Mouse (Mus musculus) hindbrain, embryonic 16.5 days (tissue): ENCODE data around the gene Tnr. TPM values are rescaled to one million over a fixed set of nuclear protein-coding genes. Genes with fewer than 3 reads are reported as not detected.

Experiments used
- ATAC-seq: fragments of 200-750 bp; cut with Nextera tagmentation; 2 replicates; pipeline ENCODE4 v1.8.0; 2017; ENCODE audit warnings: moderate TSS enrichment, moderate library complexity
- H3K27ac ChIP-seq: fragments of 300-500 bp; sonication (generic); 2 replicates; pipeline ENCODE4 v1.5.1; 2014; ENCODE audit warnings: low read depth, mild to moderate bottlenecking, control low read depth, low read length, moderate library complexity
- H3K27me3 ChIP-seq: fragments of 300-500 bp; sonication (generic); replicated peaks from 2 replicates; pipeline ENCODE4 v1.6.1; 2014; ENCODE audit warnings: low read length; ENCODE audit not compliant: control insufficient read depth, insufficient read depth
- H3K36me3 ChIP-seq: fragments of 300-500 bp; sonication (generic); 2 replicates; pipeline ENCODE4 v1.6.1; 2014; ENCODE audit warnings: mild to moderate bottlenecking, low read length, moderate library complexity, mixed read lengths; ENCODE audit not compliant: control insufficient read depth, insufficient read depth
- H3K4me1 ChIP-seq: fragments of 300-500 bp; sonication (generic); 2 replicates; pipeline ENCODE4 v1.6.1; 2014; ENCODE audit warnings: low read depth, low read length; ENCODE audit not compliant: control insufficient read depth, insufficient read depth
- H3K4me2 ChIP-seq: fragments of 300-500 bp; sonication (generic); 2 replicates; pipeline ENCODE4 v1.6.1; 2014; ENCODE audit warnings: mild to moderate bottlenecking, low read length, control low read depth, moderate library complexity
- H3K4me3 ChIP-seq: fragments of 300-500 bp; sonication (generic); 2 replicates; pipeline ENCODE4 v1.5.1; 2014; ENCODE audit warnings: mild to moderate bottlenecking, low read length, control low read depth, moderate library complexity
- H3K9ac ChIP-seq: fragments of 300-500 bp; sonication (generic); 2 replicates; pipeline ENCODE4 v1.6.1; 2014; ENCODE audit warnings: low read depth, mild to moderate bottlenecking, control low read depth, low read length, moderate library complexity
- H3K9me3 ChIP-seq: fragments of 300-500 bp; sonication (generic); 2 replicates; pipeline ENCODE4 v1.6.1; 2014; ENCODE audit warnings: mild to moderate bottlenecking, low read length, moderate library complexity; ENCODE audit not compliant: control insufficient read depth
- WGBS: fragments of 180-500 bp; shearing (Covaris S2); extraction: QIAGEN DNeasy Blood & Tissue Kit; methylation state at CpG from one replicate; pipeline ENCODE4 v1.1.7; 2014; 5-methylcytosine and 5-hydroxymethylcytosine counted together
- polyA plus RNA-seq: library from polyadenylated mRNA; unstranded; fragments of >200 nt; fragmentation: Nextera tagmentation; extraction: Ambion mirVana; gene quantifications from 2 replicates; pipeline ENCODE4 v1.2.1, GENCODE M21; 2015

The Tnr gene
- polyA plus RNA-seq, 1 experiment from 2014 or later = 5.6 TPM

DNA sequence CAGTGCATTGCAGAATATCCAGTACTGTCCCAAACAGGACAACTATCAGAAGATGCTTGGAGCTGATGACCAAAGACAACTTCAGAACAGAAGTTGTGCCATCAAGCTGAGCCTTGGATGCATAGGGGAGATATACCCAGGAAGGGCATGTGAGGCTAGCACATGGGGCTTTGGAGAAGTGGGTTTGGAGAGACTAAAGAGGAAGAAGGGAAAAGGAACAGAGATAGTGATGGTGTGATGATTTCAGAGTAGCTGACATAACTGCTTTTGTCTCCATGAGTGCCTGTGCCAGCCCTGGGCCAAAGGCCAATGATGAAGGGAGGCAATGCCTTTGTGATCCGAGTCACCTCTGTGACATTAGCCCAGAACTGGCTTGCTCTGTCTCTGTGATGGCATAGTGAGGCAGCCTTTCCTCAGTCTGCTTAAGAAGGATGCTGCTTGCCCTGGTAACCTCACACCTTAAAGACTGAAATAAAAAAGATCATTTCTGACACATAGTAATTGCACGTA, 220.2 kb downstream of the Tnr start:
- no peak overlapping the region for H3K4me2 ChIP-seq
- WGBS = 90% methylated on average over 2 of the region's 2 CpGs
- no peaks in the 10 kb centered on the region for H3K9me3 ChIP-seq
- H3K4me1 ChIP-seq = no peaks in the 10 kb centered on the region; the same call in 1 of the 2 replicates
- H3K27ac ChIP-seq = no peak overlapping the region
- no peak overlapping the region for H3K4me3 ChIP-seq
- no peaks in the 10 kb centered on the region for H3K27me3 ChIP-seq
- H3K9ac ChIP-seq = no peak overlapping the region
- no peaks in the 10 kb centered on the region for H3K36me3 ChIP-seq
- ATAC-seq = no peak

DNA sequence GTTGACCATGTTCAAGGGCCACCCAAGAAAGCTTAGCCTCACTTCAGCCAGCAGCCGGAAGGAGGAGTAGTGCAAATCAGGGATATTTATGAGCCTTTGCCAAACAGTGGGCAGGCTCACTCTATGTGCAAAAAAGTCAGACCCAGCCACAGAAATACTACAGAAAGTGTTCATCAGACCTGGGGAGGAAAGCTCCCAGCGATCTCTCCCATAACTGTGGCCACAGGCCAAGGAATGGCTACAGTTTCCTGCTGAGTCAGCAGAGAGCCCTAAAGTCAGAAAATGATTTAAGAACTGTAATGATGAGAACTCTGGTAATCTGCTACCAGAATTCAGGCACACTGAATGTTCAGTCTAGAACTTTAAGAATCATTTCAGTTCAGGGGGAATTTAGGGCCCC, 221.7 kb downstream of the Tnr start:
- no peak overlapping the region for H3K4me2 ChIP-seq
- H3K9me3 ChIP-seq = no peaks in the 10 kb centered on the region
- no peaks in the 10 kb centered on the region for H3K27me3 ChIP-seq
- H3K4me1 ChIP-seq = no peaks in the 10 kb centered on the region
- H3K27ac ChIP-seq = no peak overlapping the region
- no peak overlapping the region for H3K4me3 ChIP-seq
- 88% methylated on average over 2 of the region's 2 CpGs for WGBS
- H3K36me3 ChIP-seq = no peaks in the 10 kb centered on the region
- no peak overlapping the region for H3K9ac ChIP-seq
- ATAC-seq = no peak

DNA sequence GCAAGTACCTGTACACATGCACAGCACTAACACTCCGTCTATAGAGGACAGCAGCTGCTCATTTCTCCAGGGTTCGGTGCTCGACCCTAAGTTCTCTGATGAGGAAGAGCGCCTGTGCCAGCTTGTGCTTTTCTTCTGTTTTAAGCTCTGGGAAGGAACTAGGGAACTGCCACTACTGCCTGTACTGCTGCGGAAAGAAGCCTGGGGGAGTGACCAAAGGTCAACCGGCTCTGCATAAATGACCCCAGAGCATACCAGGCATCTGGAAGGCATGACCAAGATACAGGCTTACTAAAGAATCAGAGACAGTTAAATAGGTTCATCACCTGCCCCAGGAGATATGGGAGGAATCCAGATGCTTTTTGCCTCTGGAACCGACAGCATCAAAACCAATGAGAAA, 224.4 kb downstream of the Tnr start:
- Histone ChIP-seq H3K9ac (no peak overlapping the region), H3K27ac (no peak overlapping the region), H3K9me3 (no peaks in the 10 kb centered on the region), H3K4me1 (no peaks in the 10 kb centered on the region), H3K27me3 (no peaks in the 10 kb centered on the region), H3K4me3 (no peak overlapping the region), H3K36me3 (no peaks in the 10 kb centered on the region), H3K4me2 (no peak overlapping the region)
- no peak for ATAC-seq
- WGBS = 80% methylated on average over 7 of the region's 7 CpGs

DNA sequence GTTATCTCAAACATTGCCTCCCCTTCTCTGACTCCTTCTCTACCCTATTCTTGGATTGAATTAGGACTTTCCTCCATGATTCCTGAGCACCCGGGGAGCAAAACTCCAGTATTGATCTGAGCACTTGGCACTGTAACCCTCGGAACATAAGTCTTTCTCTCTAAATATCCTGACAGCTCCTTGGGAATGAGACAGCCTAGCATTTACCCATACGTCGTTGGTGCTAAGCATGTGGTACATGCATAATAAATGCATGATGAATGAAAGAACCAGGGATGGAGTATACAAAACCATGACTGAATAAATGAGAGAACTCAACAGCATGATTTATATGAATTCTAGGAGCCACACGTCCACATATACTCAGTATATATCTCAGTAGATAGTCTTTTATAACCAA, 226.8 kb downstream of the Tnr start:
- no peak for ATAC-seq
- no peaks in the 10 kb centered on the region for H3K9me3 ChIP-seq
- no peak overlapping the region for H3K9ac ChIP-seq
- no peaks in the 10 kb centered on the region for H3K4me1 ChIP-seq
- H3K27ac ChIP-seq = no peak overlapping the region
- WGBS = 54% methylated on average over 5 of the region's 5 CpGs
- no peak overlapping the region for H3K4me3 ChIP-seq
- no peak overlapping the region for H3K4me2 ChIP-seq
- no peaks in the 10 kb centered on the region for H3K36me3 ChIP-seq
- H3K27me3 ChIP-seq = no peaks in the 10 kb centered on the region

DNA sequence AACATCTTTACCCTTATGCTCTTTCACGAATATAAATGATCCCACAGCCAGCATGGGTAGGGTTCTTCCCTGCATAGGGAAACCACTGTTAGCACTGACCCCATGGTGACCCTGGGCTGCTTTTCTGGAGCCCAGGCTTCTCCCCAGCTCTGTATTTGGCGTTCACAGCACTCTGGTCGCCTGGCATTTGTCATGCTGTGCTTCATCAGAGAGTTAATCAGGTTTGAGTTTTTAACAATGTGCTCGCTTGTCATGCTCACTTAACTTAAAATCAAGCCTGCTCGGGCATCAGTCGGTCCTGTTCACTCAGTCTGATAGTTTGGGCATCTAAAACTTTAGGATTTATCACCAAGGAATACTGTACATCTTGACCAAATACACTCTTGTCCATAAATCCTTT, 227.3 kb downstream of the Tnr start:
- Histone ChIP-seq H3K9ac (no peak overlapping the region), H3K27me3 (no peaks in the 10 kb centered on the region), H3K4me3 (no peak overlapping the region), H3K27ac (no peak overlapping the region), H3K9me3 (no peaks in the 10 kb centered on the region), H3K4me1 (no peaks in the 10 kb centered on the region), H3K4me2 (no peak overlapping the region), H3K36me3 (no peaks in the 10 kb centered on the region)
- WGBS = 25% methylated on average over 6 of the region's 6 CpGs
- ATAC-seq = no peak

DNA sequence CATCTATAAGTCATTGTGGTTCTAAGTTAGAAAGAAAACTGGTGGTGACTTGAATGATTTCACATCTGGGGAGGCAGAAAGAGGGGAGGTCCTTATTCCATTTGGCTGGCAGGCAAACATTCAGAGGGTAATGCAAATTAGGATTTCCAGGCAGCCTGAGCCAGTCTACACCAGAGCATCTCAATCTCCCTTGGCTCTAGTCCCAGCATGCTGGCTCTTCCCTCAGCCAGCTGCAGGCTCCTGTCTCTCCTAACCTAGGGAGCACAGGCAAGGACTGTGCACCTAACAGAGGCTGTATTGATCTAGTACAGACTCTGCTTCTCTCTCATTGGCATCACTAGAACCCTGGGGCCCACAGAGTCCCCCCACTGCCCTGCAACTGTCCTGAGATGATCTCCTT, 237.4 kb downstream of the Tnr start:
- Histone ChIP-seq H3K9me3 (peaks cover 2% of the 10 kb centered on the region; the same call in 1 of the 2 replicates), H3K36me3 (no peaks in the 10 kb centered on the region), H3K4me1 (no peaks in the 10 kb centered on the region), H3K9ac (no peak overlapping the region), H3K27me3 (no peaks in the 10 kb centered on the region), H3K4me2 (no peak overlapping the region), H3K27ac (no peak overlapping the region), H3K4me3 (no peak overlapping the region)
- ATAC-seq = peak; percentile 94

DNA sequence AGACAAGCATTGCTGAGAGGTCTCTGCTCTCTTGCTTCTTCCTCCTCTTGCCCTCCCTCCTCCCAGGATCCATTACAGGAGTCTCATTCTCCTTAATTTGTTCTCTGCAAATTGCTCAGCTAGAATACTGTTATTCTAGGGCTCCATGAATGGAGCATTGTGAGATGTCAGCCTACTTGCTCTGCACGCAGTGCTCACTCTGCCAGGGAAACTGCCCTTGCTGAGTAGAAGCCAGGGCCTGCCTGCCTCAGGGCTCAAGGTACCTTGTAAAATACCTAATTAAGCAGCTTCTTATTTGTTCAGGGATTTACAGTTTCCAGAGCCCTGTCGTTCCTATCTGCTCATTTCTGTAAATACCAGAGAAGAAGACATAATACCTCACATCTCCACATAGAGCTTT, 240.3 kb downstream of the Tnr start:
- Histone ChIP-seq H3K27ac (no peak overlapping the region), H3K4me3 (no peak overlapping the region), H3K27me3 (no peaks in the 10 kb centered on the region), H3K4me1 (no peaks in the 10 kb centered on the region), H3K4me2 (no peak overlapping the region), H3K36me3 (no peaks in the 10 kb centered on the region), H3K9me3 (peaks cover 2% of the 10 kb centered on the region; the same call in 1 of the 2 replicates), H3K9ac (no peak overlapping the region)
- 52% methylated on average over 2 of the region's 2 CpGs for WGBS
- ATAC-seq = 0 out of 2 replicates have a peak, but pooled peaks have one; percentile 61

DNA sequence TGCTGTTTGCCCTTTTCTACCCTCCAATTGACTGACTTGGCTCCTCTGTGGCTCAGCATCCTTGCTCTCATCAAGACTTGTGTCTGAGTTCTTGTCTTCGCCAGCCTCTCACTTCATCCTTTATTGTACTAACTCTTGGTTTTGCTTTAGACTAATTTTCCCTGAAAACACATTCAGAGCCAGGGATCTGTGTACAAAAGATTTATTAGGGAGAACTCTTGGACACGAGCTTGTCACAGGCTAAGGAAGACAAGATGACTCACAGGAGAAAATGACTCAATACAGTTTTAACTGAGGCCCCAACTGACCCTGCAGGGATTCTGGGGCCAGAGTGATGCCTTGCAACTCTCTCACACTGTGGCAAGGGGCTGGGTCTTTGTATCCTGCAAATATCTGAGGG, 241.3 kb downstream of the Tnr start:
- H3K4me3 ChIP-seq = no peak overlapping the region
- no peak overlapping the region for H3K9ac ChIP-seq
- no peak overlapping the region for H3K27ac ChIP-seq
- H3K4me1 ChIP-seq = peaks cover 2% of the 10 kb centered on the region; the same call in 1 of the 2 replicates
- no peaks in the 10 kb centered on the region for H3K27me3 ChIP-seq
- no peak overlapping the region for H3K4me2 ChIP-seq
- 63% methylated on average over 2 of the region's 2 CpGs for WGBS
- no peak for ATAC-seq
- peaks cover 2% of the 10 kb centered on the region; the same call in 1 of the 2 replicates for H3K9me3 ChIP-seq
- H3K36me3 ChIP-seq = no peaks in the 10 kb centered on the region

DNA sequence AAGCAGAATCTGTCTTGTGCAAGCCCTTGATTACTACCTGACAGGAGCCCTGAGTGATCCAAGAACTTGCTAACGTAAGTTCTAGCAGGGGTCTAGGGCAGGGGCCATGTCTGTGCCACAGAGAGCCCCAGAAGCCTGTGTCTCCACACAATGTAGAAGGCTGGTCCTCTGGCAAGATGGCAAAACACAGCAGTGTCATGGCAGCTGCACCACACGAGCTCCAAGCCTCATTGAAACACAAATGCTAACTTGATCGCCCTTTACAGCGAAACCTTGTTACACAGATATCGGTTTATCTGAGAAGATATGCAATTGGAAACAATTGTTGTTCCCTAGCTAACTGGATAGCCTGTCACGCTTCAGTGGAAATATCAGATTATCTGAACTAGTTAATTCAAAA, 246.4 kb downstream of the Tnr start:
- H3K27me3 ChIP-seq = no peaks in the 10 kb centered on the region
- no peaks in the 10 kb centered on the region for H3K36me3 ChIP-seq
- H3K9me3 ChIP-seq = no peaks in the 10 kb centered on the region
- H3K27ac ChIP-seq = no peak overlapping the region
- H3K4me1 ChIP-seq = peaks cover 7% of the 10 kb centered on the region; the same call in 1 of the 2 replicates
- no peak overlapping the region for H3K4me2 ChIP-seq
- 55% methylated on average over 6 of the region's 6 CpGs for WGBS
- H3K9ac ChIP-seq = no peak overlapping the region
- no peak for ATAC-seq
- no peak overlapping the region for H3K4me3 ChIP-seq

DNA sequence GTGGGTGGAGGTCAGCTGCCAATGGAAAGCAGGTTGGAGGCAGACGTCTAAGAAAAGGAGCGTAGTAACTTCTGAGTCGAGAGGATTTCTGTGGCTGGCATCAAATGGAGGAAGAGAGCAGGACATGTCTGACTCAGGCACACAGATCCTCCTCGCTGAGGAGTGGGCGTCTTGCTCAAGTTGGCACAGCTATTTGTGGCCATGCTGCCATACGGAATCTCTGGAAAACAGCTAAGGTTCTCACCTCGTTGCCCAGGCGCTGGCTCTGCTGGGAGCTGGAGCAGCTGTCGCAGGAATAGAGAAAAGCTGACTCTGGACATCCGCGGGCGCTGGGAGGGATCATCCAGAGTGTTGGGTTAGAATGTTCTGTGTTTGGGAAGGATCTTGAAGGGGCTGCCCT, 250.1 kb downstream of the Tnr start:
- Histone ChIP-seq H3K4me1 (peaks cover 11% of the 10 kb centered on the region; the same call in 1 of the 2 replicates), H3K27me3 (no peaks in the 10 kb centered on the region), H3K27ac (no peak overlapping the region), H3K9me3 (no peaks in the 10 kb centered on the region), H3K36me3 (no peaks in the 10 kb centered on the region), H3K9ac (no peak overlapping the region), H3K4me2 (no peak overlapping the region), H3K4me3 (no peak overlapping the region)
- 63% methylated on average over 12 of the region's 12 CpGs for WGBS
- peak; percentile 38 for ATAC-seq
